Mouse (Mus musculus): ENCODE measurements around the gene Fam102a.
A peak's percentile ranks its signal among the peaks of the same experiment; 100 is the strongest.

The Fam102a gene

DNA sequence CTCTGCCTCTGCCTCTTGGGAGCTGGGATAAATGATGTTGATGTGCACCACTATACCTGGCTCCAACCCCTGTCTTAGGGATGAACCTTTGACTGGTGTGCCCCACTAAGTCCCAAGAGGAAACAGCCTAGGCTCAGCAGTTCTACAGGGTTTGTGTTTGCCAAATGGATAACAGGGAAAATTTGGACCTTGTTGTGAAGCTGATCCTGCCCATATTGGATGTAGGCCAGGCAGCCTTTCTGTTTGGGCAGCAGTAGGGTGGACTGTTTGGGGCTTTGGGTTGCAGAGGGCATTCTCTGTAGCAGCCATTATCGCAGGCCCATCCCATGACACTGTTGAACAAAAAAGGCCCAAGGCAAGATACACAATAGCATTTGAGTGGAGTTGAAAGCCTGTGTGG lies 11.8 kb downstream of the Fam102a start:
- no peak for DNase-seq (ENCODE audit: low spot score)

DNA sequence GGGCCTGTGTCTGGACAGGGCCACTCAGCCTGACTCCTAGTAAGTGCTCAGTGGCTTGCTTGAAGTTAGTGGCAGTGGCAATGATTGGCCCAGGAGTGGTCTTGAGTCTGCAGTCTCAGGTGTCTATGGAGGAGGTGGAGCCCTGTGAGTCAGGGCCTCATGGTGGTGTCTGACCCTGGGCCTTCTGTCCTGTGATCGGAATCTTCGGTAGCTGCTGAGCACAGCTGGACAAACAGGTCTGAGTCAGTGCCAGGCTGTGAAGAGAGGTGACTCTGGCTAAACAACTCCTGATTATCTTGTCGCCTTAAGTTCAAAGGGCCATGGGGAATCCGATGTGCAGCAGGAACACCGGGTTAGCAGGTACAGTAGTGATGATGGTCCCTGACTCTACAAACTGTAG lies 12.2 kb downstream of the Fam102a start:
- no peak for DNase-seq (ENCODE audit: low spot score)

DNA sequence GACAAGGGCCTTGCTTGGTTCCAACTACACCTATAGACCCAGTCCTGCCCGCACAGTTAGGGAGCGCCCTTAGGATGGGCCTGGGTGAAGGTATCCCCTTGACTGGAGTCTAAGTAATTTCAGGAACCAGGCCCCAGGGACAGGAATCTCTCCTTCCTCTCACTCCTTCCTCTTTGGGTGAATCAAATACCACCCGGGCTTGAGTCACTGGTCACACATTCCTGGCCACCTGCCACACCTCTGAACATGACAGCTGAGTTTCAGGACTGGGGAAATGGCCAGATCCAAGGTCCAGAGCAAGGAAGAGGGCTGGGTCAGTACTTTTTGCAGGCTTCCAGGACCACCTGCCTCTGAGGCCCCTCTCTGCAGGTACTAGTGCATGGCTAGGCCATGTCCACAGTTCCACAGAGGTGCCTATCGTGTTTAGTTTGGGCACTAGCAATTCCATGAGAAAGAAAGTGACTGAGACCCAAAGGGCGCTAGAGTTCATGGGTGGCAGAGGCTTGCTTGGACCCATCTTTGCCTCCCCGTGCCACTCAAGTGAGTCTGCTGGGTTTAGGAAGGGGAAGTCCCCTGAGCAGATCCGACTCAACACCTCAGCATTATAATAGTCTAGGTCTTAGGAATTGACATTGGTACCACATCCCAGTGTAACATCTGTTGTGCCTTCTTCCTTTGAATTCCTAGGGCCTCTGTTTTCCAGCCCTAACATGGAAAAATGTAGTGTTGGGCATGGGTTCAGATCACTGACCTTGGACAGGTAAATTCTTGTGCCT lies 13.0 kb downstream of the Fam102a start:
- no peak for DNase-seq (ENCODE audit: low spot score)

DNA sequence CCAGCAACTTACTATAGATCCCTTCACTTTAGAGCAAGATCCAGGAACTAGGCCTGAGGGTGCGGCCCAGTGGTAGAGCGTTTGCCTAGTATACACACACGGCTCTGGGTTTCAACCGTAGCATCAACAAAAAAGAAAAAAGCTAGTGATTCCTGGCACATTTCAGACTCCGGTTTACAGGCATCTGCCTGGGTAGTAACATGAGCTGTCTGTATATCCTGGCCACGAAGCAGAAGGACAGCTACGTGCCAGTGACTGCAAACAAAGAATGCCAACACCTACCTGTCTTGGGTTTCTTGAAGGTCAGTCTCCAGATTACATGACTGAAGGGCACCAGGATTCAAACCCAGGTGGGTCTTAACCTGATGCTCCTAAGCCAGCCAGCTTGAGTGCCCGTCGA lies 14.0 kb downstream of the Fam102a start:
- DNase-seq (ENCODE audit: low spot score): no peak

DNA sequence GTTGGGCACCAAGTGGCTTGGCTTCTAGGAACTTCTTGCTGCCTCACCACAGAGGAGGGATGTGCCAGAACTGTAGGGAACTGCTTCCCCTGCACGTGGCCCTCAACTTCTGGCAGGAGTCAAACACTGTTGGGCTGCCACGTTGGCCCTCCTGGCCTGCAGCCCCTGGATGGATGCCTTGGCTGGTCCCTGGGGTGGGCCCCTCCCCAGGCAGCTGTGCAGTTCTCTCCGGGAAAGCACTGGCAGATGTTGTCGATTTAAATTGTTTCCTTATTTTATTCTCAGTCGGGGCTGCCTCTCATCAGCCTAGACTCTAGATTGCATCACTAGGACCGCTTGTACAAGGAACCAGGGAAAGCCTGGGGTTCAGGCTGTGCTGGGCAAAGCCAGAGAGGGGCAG lies 14.6 kb downstream of the Fam102a start:
- no peak for DNase-seq (ENCODE audit: low spot score)

DNA sequence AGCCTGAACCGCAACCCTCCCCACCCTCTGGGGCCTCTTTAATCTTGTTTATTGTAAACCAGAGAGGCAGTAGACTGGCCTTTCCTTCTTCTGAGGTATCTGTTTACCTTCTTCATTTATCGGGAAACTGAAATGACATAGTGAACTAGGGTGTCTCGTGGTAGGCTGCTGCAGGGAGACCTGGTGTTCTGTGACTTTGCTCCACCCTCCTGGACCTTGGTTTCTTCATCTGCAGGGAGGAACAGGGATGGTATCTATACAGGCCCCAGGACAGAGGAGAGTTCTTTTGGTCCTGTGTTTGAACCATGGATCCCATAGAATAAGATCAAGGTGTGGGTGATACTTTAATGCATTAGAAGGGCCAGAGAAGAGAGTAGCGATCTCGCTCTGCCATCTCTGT lies 16.1 kb downstream of the Fam102a start:
- no peak for DNase-seq (ENCODE audit: low spot score)

DNA sequence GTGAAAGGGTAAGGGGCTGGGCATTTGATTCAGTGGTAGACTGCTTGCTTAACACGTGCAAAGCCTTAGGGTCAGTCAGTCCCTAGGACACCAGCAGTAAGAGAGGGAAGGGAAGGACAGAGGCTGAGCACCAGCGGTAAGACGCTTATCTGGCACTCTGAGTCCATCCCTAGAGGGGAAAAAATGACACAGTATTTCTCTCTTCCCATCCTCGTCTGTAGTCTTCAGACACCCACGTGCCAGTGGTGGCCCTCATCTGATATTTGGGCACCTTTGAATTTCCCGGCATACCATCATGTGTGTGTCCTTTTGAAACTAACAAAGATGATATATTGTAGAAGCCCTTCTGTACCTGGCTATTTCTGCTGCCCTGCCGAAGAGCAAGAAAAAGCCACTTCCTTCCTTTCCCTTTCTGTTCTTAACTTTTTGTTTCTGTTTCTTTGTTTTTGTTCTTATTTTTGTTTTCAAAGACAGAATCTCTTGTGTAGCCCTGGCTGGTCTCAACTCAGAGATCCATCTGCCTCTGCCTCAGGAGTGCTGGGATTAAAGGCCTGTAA lies 18.5 kb downstream of the Fam102a start:
- no peak for DNase-seq (ENCODE audit: low spot score)

DNA sequence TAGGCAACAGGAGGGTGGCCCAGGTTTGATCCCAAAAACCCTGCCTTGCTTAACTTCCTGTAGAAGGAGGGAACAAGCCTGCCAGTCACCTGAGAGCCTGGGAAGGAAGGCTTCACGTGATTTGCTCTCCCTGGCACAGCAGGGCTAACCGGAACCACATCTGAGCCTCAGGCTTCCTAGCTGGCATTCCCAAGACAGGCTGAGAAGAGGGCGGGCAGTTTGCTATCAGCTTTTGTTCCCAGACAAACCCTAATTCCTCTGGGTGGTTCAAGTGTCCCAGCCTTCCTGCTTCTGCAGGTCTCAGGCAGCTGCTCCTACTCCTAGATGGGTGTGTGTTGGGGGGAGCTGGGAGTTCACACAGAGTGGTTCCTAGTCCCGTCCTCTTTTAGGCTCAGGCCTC lies 20.4 kb downstream of the Fam102a start:
- no peak for DNase-seq (ENCODE audit: low spot score)

DNA sequence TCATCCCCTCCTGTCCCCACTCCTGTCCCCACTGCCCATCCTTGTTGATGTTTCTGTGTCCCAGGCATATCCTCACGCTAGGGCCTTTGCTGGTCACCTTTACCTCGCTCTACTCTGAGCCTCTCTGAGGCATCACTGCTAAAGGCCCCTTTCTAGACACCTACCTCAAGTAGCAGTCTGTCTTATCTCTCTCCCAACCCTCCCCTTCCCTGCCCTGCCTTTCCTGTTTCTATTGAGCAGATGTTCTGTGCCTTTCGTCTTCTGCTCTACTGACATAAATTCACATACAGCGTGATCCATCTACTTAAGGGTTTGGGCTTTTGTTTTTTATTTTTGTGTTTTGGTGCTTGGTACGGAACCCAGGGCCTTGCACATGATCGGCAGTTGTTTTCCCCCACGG lies 20.9 kb downstream of the Fam102a start:
- DNase-seq (ENCODE audit: low spot score): no peak

DNA sequence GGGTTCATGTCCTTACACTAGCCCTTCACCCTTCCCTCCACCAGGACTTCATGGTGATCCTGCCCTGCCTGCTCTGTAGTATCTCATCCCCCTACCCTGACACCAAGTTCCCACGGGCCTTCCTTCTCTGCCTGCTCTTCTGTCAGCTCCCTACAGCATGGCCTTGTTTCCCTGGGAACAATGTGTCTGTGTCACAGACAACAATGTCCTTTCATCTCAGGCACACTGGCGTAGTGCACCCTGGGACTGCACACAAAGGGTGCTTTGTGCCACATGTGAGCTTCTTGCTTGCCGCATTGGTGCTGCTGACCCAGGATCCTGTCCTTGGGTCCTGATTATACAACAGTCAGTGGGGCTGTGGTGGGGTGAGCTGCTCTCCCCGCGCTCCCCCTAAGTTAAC lies 24.4 kb downstream of the Fam102a start:
- peak; percentile 66 for DNase-seq (ENCODE audit: low spot score)

DNA sequence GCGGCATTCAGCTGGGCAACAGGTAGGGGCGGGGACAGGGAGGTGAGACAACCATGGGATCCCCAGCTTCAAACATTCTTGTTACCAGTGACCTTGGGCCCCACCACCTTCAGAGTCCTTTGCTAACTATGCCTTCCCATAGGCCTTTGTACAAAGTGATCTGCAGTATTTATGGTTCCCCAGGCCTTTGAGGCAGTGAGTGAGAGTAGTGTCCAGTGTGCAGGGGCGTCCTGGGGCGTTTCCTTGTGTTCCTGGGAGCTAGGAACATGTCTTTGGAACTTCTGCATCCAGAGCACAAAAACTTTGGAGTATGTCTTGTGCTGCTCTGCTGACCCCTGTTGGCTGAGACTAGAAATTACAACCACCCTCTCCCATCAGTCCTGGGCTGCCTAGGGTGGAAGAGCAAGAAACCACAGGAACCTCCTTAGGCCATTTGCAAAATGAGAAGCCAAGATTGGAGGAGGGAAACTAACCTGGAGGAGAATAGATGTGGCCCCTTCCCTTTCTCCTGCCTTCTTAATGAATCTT lies 31.5 kb downstream of the Fam102a start:
- peak; percentile 61 for DNase-seq (ENCODE audit: low spot score)

DNA sequence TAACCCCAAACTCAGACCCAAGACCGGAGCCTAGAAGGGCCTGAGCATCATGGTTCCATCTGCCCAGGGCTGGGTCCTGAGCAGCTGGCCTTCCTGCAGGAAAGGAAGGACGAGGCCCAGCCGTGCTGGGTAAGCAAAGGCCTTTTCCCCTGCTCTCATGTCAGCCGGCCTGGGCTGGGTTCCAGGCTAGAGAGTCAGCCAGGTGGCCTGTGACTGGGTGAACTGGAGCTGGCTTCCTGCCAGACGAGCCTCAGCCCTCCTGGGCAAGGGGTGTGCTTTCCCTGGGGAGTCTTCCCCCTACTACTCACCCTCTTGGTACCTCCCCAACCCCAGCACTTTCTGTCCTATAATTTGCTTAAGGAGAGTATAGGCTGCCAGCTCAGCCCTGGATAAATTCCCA lies 33.0 kb downstream of the Fam102a start:
- no peak for DNase-seq (ENCODE audit: low spot score)

DNA sequence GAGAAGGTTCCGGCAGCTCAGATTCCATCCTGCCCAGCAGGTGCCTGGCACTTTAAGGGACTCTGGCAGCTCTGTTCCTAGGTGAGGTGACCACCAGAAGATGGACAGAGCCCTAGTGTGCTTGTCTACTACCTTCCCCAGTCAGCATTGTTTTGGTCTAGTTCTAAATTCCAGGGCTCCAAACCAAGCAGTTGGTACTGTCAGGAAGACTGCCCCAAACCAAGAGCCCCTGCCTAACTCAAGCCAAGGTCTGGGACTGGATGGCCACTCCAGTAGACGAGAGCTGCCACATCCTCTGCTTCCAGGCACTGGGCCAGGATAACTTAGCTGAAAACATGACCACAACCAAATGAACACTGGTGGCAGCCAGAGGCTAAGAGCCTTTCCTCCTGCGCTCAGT lies 33.8 kb downstream of the Fam102a start:
- no peak for DNase-seq (ENCODE audit: low spot score)

DNA sequence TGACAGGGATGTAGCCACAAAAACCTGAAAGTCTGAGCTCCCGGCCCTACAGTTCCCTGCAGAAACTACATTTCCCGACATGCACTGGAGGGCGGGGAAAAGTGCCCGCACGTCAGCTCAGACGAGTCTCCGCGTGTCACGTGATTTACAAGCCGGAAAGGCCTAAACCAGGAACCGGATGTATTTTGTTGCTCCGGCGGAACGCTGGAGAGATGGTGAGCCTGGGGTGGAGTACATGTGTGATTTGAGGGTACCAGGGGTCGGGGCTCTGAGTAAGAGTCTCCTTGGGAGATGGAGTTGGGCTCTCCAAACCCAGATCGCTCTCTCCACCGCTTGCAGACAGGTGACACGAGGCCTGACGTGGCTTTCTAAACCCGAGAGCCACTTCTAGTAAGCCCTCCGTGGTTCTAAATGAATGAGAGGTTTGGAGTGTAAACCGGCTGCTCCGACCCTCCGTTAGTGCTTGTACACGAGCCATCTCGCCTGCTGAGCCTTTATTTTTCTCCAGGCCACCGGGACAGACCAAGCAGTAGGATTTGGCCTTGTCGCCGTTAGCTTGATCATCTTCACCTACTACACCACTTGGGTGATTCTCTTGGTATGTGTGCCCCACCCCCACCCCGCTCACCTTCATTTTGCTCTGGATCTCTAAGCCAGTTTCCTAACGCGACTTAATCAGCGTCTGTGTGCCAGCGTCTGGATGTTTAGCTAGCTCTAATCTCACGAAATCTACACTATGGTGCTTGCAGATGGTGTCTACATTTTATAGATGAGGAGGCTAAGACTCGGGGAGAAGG lies 35.8 kb downstream of the Fam102a start, which contains the start of gene Dpm2:
TSS of gene Dpm2 (plus strand) at position 161 of the 797 bp plus-strand sequence.
- DNase-seq (ENCODE audit: low spot score): peak; percentile 87

DNA sequence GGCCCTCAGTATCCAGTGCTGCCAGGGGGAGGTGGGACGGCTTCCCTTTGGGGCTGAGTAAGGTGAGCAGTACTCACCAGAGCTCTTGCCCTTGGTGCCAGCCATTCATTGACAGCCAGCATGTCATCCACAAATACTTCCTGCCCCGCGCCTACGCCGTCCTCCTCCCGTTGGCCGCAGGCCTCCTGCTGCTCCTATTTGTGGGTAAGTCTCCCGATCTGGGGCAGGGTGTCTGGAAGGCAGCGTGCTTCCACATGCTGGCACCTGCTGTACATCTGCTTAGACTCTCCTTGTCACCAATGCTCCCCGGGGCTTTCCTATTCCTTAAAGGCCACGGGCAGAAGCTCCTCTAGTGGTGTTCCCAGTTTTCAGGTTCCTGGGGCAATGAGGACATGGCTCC lies 37.1 kb downstream of the Fam102a start:
- DNase-seq (ENCODE audit: low spot score): no peak

DNA sequence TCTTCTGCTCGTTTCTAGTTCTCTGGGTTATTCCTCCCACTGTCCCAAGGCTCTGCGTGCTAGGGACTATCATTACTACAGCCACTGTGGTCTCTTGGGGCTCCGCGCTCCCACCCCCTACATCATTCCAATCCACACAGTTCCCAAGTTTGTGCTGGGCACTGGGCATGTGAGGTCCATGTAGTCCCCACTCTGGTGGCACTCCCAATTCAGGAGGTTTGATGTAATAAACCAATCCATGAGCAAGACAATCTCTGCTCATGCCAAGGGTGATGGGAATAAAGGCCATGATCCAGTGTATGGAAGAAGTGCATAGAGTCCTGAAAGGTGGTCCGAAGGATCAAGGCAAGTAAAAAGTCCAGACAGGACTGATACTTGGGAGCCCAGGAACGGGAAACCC lies 39.4 kb downstream of the Fam102a start, which contains the start of gene Pip5kl1:
TSS of gene Pip5kl1 (plus strand) at position 301 of the 400 bp plus-strand sequence.
- DNase-seq (ENCODE audit: low spot score): no peak

DNA sequence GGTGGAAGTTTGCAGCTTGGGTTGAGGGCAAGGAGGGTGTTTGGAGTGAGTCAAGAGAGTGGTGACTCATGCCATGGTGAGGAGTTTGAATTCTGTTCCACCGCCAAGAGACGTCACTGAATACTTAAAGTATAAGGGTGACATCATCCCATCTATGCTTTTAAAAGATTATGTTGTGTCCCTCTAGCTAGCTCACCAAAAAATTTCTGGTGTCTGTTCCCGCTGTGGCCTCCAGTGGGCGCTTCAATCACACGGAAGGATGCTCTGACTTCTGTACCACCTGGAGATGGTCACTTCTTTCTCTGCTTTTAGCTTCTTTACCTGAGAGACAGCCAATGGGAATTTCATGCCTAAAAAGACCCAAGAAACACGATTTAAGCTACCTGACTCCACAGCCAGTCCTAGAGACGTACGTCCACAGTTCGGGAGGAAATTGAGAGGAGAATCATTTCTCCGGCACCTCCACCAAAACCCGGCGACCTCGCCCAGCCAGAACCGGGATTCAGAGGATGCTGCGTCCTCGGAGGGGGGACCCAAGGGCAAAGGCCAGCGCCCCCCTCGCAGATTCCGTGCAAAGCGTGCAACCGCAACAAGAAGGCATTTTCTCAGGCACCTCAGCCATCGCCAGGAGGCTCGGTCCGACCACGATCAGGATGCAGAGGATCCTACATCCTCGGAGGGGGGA lies 39.9 kb downstream of the Fam102a start:
- peak; percentile 70 for DNase-seq (ENCODE audit: low spot score)

DNA sequence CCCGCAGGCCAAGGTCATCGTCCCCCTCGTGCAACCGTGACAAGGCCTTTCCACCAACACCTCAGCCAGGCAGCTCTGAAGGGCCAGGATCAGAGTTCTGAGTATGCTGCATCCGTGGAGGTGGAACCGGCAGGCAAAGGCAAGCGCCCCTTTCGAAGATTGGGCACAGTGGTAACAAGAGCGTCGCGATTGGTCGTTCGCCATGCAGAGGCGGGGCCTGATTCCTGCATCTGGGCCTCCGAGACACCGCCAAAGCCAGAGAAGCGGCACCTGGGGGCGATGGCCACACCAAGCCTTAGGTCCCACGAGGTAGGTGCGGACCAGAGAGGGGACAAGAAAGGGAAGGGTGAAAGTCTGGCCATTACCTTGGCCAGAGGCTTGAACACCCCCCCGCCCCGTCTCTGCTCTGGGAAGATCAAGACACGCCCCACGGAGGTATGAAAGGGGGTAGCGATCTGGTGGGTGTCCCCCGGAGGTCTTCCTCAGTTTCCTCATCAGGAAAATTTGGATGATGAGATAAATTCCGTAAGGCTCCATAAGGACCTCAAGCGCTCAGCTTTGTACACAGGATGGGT lies 40.5 kb downstream of the Fam102a start, which contains the start of gene 9430097D07Rik:
TSS of gene 9430097D07Rik (minus strand) at position 99 of the 575 bp plus-strand sequence.
- peak; percentile 61 for DNase-seq (ENCODE audit: low spot score)

DNA sequence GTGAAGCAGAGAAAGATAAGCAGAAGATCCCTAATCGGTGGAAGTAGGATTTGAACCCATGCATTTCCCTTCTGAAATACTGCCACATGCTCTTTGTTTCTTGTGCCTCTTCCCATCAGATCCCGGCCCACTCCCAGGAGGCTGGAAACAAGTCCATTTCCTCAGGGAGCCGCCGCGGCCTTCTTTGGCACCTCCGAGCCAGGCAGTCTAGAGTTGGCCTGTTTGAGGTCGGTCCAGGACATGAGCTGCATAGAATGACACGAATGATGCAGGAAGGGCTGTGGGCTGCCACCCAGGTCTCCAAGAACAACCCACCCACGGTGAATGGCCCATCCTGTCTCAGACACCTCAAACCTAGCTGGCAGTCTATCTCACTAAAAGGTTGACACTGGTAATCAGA lies 41.4 kb downstream of the Fam102a start:
- DNase-seq (ENCODE audit: low spot score): no peak

DNA sequence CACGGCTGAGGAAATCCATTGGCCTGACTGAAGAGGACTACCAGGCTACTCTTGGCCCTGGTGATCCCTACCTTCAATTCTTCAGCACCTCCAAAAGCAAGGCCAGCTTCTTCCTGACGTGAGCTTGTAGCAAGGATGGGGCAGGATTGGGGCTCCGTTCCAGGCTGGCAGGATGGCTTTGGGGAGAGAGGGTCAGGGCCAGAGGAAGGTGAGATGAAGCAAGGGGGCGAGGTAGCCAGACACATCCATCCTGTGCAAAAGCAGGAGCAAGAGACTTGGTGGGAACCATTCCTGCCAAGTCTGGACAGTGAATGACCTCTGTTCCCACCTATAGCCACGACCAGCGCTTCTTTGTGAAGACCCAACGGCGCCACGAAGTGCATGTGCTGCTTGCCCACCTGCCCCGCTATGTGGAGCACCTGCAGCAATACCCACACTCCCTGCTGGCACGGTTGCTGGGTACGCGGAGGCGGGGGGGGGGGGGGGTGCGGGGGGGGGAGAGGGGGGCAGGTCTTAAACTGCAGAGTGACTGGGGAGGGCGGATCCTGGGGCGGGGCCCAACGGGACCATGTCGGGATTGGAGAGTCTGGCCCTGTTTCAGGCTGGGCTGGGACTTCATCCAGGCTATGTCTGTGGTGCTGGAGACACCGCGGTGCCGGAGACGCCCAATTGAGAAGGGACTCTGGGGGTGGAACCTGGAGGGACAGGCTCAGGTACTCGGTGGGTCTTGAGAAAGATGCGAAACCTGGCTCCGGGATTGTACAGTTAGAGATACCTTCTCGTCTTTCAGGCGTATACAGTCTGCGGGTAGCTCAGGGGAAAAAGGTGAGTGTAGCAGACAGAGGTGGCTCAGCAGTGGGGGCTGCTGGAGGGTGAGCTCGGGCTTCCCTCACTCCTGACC lies 43.3 kb downstream of the Fam102a start:
- no peak for DNase-seq (ENCODE audit: low spot score)

Measured in left cerebral cortex, adult 11 months (tissue).